Mouse (Mus musculus) heart, adult 2 months (tissue): Measurements from ENCODE around the gene Mbnl2.

Experiments
- CTCF ChIP-seq: fragments of 200-600 bp; IDR thresholded peaks from 2 replicates; pipeline ENCODE4 v1.8.1; 2022; ENCODE audit warnings: antibody characterized with exemption, mild to moderate bottlenecking, moderate library complexity
- EP300 ChIP-seq: fragments of 200-500 bp; IDR thresholded peaks from 2 replicates; pipeline ENCODE4 v1.6.1; 2011; ENCODE audit warnings: low read depth, low read length, control low read depth; ENCODE audit not compliant: insufficient read depth
- POLR2A ChIP-seq: fragments of 200-500 bp; IDR thresholded peaks from 2 replicates; pipeline ENCODE4 v1.6.1; 2011; ENCODE audit warnings: mild to moderate bottlenecking, low read depth, low read length, control low read depth; ENCODE audit not compliant: insufficient read depth

DNA sequence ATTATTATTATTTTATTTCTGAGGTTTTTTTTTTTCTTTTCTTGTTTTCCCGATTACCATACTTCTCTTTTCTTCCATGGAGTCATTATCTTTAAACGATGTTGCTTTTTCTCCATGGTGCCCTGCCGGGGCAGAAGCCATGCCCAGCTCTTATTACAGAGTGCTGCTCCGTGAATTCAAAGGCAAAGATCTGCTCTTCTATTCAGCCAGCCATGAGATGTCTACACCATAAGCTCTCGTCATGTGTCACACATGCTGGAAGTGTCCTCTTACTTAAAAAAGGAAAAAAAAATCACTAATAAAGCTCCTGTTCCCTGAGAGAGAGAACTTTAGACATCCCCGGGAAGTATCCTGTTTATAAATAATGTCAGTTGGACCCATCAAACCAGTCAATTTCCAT, 60.4 kb downstream of the Mbnl2 start:
- TF ChIP-seq POLR2A, result no peak
- TF ChIP-seq EP300, result no peak
- TF ChIP-seq CTCF, result no peak
